Mouse (Mus musculus): Measurements from ENCODE around the gene Nudt22.

The Nudt22 gene

GRCm38 (mm10) chr19:6977759-6978638 is 17.9 kb downstream of the Nudt22 start:
- CTCF ChIA-PET, result interaction anchor here (0.6 kb wide), 1 partner anchor 108 kb away, joined by 11 read pairs; no protein-coding TSS in a partner anchor

DNA sequence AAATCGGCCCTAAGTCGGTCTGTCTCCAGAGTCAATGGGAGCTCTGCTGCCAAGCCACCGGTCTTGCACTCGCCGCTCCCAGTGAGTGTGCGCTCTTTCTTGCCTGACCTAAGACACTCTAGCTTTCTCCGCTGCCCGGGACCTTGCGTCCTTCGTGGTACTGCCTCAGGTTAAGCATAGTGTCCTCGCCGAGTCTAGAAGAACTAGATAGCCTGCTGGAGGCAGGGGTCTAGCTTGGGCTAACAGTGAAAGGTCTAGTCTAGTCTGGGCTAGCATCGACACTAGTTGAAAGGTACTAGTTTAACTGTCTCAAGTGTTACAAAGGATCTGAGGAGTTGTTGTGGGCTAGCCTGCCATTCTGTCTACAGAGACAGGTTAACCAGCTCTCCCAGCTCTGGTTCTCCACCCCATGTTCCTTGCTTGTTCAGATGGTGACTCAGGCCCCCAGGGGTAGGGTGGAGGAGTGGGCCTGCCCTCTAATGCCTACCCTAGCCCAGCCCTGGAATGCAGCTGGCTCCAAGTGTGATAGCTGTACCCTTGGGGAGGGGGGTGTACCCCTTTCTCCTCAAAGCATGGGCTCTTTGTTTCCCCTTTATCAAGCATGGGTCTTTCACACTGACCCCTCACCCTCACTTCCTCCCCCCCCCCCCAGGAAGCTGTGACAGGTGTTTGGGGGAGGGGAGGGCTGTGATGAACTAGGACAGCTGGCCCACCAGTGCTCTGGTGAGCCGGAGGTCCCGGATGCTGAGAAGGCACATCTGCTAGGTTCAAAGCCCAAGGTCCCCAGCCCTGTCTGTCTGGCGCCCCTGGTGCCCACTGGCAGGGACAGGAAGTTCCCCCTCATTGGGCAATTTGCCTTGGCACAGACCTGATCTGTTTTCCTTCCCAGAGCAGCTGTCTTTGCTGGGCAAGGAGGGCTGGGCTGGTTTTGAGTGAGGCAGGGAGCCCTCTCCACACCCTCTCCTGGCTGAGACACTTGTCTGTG is 20.1 kb downstream of the Nudt22 start, which contains the start of gene Plcb3:
TSS of gene Plcb3 (minus strand) at position 934 of the 985 bp plus-strand sequence.
- CTCF ChIA-PET, result interaction anchor here (1.1 kb wide), 1 partner anchor 24 kb away, joined by 3 read pairs; no protein-coding TSS in a partner anchor

DNA sequence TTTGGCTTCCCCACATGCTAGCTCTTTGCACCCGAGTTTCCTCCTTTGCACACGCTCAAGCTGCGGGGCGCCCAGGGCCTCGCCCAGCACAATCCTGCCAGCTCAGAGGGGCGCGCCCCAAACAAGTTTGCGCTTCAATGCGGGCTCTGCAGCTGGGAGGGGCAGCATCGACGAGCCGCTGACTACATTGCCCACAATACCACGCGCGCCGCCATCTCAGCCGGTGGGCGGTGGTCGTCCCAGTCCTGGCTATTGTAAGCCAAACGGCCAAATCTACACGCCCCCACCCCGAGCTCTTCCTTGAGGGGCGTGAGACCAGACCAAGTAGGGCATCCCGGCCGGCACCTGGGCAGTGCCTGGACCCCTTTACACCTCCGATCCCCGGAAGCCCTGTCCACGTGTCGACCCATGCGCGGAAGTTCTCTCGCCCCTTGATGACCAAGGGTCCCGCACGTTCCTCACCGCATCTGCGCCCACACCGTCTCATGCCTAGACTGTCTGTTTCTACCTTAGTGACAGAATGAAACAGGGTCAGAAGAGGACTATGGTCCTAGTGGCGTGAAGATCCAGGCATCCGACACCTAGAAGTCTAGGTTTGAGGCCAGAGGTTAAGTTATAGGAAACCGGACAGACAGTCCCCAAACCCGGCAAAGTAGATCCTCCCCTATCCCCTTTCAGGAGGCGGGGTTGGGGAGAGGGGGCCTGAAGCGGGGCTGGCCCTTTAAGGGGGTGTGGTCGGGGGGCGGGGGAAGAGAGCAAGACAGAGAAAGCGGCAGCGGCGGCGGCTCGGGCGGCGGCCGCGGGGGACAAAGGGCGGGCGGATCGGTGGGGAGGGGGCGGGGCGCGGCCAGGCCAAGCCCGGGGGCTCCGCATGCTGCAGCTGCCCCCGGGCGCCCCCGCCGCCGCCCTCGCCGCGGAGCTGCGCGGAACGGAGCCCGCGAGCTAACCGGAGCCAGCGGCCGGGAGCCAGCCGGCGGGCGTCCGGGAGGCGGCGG is 21.4 kb downstream of the Nudt22 start, which contains the start of gene Ppp1r14b:
TSS of gene Ppp1r14b (plus strand) at position 758 of the 995 bp plus-strand sequence.
- CTCF ChIA-PET, result interaction anchor here (0.5 to 1.1 kb wide), 4 partner anchors 50 to 677 kb away, joined by 3 to 5 read pairs (median 4); no protein-coding TSS in a partner anchor

DNA sequence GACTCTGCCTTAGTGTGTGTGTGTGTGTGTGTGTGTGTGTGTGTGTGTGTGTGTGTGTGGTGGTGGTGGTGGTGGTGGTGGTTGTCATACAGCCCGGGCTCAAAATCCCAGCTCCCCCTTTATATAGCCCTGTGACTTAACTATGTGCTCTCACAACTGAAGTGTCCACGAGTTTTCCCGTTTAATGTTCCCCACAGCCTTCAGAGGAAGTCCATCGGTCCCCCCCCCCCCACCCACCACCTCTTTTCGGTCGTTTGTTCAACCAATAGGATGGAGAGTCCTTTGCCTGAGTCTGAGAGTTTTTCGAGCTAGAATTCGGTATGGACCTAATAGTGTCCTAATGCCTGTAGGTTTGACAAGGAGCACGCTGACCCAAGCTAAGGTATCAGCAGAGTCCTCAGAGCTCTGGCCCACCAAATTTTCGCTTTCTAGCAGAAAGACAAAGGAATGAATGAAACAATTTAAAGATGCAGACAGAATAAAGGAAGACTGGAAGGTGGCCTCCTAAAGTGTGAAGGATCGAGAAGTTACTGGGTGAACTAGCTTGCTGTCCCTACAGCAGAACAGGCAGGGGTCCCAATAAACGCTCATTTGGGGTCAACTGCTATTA is 22.2 kb downstream of the Nudt22 start:
- CTCF ChIA-PET, result interaction anchor here (0.6 to 1.1 kb wide), 3 partner anchors 49 to 676 kb away, joined by 3 to 5 read pairs (median 5); no protein-coding TSS in a partner anchor

GRCm38 (mm10) chr19:6972247-6972917 is 23.5 kb downstream of the Nudt22 start:
- CTCF ChIA-PET, result no interaction called here

- CTCF ChIA-PET, result interaction anchor here (1.1 to 1.5 kb wide), 2 partner anchors 30 to 47 kb away, joined by 3 to 10 read pairs; partner anchors contain the start of genes Bad and Gpr137
Measured at GRCm38 (mm10) chr19:6971644-6972043, 24.3 kb downstream of the Nudt22 start.

DNA sequence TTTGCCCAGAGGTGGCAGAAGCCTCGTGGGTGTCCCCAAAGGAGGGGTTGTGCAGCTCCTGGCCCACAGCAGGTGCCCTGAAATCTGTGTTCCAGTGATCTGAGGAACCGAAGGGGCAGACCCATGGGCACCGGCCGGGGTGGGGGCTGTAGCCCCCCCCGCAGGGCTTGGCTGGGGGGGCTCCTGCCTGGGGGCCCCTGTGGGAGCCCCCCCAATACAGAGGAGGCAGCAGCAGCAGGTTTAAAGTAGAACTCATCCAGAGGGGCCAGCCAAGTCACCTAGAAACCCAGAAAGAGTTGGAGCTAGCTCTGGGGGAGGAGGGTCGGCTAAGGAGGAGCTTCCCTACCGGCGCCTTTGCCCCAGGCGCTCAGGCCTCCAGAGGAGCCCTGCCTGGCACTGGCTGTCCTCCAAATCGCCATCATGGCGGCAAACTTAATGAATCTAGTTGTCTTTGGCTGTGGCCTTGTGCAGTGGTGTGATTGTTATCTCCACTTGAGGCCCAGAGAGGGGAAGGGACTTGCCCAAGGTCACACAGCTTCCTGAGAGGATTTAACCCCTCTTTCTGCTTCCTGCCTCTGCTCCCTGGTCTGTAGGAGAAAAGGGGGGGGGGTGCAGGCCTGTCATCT is 25.3 kb downstream of the Nudt22 start:
- CTCF ChIA-PET, result interaction anchor here (0.6 to 1.5 kb wide), 4 partner anchors 9 to 48 kb away, joined by 3 to 10 read pairs (median 3); partner anchors contain the start of genes Bad and Gpr137

- CTCF ChIA-PET, result interaction anchor here (1.0 to 1.5 kb wide), 2 partner anchors 10 to 28 kb away, joined by 3 to 10 read pairs; partner anchors contain the start of genes Bad and Gpr137
Measured at GRCm38 (mm10) chr19:6969665-6970381, 26.1 kb downstream of the Nudt22 start.

DNA sequence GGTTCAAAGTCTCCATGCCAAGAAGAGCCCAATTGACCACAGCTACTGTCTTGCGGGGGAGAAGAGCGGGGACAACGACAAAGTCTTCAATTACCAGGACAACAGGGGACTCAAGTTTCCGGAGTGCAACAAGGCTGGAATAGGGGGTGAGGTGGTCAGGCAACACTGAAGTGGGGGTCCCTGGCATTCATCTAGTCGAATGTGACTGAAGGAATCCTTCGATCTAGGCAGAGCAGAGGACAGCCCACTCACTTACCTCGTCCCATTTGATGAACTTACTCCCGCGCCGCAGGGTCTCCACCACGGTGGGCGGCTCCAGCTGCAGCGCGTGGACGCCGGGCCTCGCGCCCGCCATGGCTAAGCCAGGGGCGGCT is 26.6 kb downstream of the Nudt22 start:
- CTCF ChIA-PET, result no interaction called here

- CTCF ChIA-PET, result no interaction called here
Measured at GRCm38 (mm10) chr19:6968491-6969271, 27.2 kb downstream of the Nudt22 start.

DNA sequence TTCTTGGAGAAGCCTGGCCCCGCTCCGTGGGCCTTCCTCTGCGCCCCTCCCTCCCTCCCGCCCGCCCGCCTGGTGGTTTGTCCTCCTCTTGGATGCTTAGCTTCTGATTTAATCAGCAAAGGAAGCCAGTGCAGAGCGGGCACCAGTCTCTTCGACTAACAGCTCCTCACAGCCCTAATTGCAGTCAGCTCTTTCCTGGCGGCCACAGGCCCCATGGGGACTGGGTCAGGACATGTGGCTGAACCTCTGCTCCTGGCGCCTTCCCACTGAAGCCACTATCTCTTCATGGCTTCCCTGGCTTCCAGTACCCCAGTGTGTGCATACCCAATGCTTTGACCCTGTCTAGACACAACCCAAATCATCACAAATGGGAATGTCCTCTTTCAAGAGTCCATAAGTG is 39.5 kb downstream of the Nudt22 start:
- CTCF ChIA-PET, result no interaction called here

DNA sequence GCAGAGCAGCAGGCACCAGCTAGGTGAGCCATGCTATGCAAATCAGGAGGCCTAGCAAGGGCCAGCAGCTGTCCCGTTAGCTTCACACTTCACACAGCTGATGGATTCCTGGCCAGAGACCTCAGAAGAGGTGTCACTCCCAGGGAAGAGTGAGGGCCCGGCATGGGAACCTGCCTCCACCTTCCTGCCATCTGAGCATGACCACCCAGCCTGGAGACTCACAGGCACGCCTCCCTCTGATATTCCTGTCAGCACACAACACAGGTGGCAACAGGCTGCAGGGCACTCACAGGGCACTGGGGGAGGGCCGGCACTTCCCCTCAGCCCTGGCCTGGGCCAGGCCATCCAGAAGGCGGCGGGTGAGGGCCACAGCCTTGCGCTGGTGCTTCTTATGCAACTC is 40.5 kb downstream of the Nudt22 start:
- CTCF ChIA-PET, result interaction anchor here (0.6 kb wide), 1 partner anchor 1320 kb away, joined by 3 read pairs; no protein-coding TSS in a partner anchor

- CTCF ChIA-PET, result interaction anchor here (1.3 kb wide), 1 partner anchor 12 kb away, joined by 4 read pairs; the partner anchor contains the start of gene Gpr137
Measured at GRCm38 (mm10) chr19:6954046-6954445, 41.9 kb downstream of the Nudt22 start.

- CTCF ChIA-PET, result interaction anchor here (1.3 kb wide), 1 partner anchor 10 kb away, joined by 4 read pairs; the partner anchor contains the start of gene Gpr137
Measured at GRCm38 (mm10) chr19:6952712-6953037, 43.2 kb downstream of the Nudt22 start.

DNA sequence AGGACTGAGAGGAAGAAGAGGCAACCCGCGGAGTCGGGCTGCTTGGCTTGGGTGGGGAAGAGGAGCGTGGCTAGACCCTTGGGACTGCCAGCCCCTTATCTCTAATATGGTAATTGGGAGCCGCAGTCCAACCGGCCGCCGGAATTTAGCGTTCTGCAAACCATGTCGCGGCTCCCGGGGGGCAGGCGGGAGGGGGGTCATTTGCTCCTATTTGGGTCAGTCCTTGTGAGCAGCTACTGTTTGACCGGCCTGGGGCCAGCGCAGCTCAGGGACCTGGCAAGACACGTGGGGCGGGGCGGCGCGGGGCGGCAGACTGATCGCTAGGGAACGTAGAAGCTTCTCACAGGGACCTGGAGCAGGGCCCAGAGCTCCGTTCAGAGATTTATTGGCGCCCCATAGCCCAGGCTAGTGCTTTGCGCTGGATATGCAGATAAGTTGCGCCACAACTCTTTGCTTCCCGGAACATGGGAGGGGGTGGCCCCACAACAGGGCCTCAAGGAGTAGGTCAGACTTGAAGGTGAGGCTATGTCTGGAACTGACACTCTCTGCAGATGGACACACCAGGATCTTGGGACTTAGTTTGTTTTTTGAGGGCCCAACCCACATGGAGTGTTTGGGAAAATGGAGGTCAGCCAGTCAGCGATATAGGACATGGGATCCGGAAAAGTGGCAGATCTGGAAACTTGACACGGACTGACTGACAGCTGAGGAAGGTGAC is 43.8 kb downstream of the Nudt22 start:
- CTCF ChIA-PET, result interaction anchor here (0.6 to 1.3 kb wide), 2 partner anchors 24 to 995 kb away, joined by 3 read pairs; partner anchors contain the start of gene Plcb3

DNA sequence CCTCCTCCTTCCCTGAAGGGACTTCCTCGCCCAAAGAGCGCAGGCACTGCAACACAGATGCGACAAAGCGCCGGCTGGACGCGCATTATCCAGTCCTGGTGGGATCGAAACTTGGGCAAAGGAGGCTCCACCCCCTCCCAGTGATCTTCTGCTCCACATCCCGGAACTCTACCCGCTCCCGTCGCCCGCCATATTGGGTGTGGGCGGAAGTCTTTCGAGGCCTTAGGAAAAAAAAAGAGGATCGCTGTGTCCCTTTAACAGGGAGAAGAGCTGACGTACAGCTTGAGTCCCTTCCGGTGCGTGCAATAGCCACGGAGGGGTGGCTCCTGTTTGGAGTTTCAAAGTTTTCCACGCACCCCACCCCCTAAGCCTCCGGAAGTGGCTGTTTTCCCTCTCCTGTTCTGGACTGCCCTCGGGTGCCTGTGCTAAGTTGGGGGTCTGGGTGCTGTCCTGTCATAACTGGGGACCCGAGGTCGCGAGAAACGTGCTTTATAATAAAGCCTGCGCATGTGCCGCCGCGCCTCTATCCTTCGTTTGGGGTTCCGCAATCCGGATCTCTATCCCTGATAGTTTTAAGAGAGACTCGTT is 44.4 kb downstream of the Nudt22 start:
- CTCF ChIA-PET, result interaction anchor here (0.6 to 1.3 kb wide), 2 partner anchors 25 to 994 kb away, joined by 3 read pairs; partner anchors contain the start of gene Plcb3

Data from spleen, embryonic (tissue).